Mouse (Mus musculus) embryonic facial prominence, embryonic 11.5 days (tissue): ENCODE measurements around the gene Bag3. TPM values are rescaled to one million over a fixed set of nuclear protein-coding genes. Genes with fewer than 3 reads are reported as not detected.

Experiments used
- ATAC-seq: fragments of 200-750 bp; cut with Nextera tagmentation; replicated peaks from 2 replicates; pipeline ENCODE4 v1.8.0; 2017; ENCODE audit warnings: low read depth; ENCODE audit not compliant: insufficient number of reproducible peaks, low FRiP score, low TSS enrichment
- DNase-seq: peaks from one replicate; pipeline ENCODE4 v3.0.0-alpha.2; 2015; ENCODE audit warnings: low spot score
- H3K27ac ChIP-seq: fragments of 300-500 bp; sonication (generic); replicated peaks from 2 replicates; pipeline ENCODE4 v1.5.1; 2014; ENCODE audit warnings: mild to moderate bottlenecking, low read depth, low read length, control low read depth
- H3K27me3 ChIP-seq: fragments of 300-500 bp; sonication (generic); 2 replicates; pipeline ENCODE4 v1.6.1; 2014; ENCODE audit warnings: mild to moderate bottlenecking, low read length, moderate library complexity, mixed read lengths; ENCODE audit not compliant: control insufficient read depth, insufficient read depth
- H3K36me3 ChIP-seq: fragments of 300-500 bp; sonication (generic); replicated peaks from 2 replicates; pipeline ENCODE4 v1.6.1; 2014; ENCODE audit warnings: low read depth, mild to moderate bottlenecking, low read length, moderate library complexity, mixed read lengths; ENCODE audit not compliant: control insufficient read depth, insufficient read depth
- H3K4me1 ChIP-seq: fragments of 300-500 bp; sonication (generic); 2 replicates; pipeline ENCODE4 v1.6.1; 2014; ENCODE audit warnings: low read length, mixed read lengths; ENCODE audit not compliant: control insufficient read depth, insufficient read depth
- H3K4me2 ChIP-seq: fragments of 300-500 bp; sonication (generic); 2 replicates; pipeline ENCODE4 v1.6.1; 2014; ENCODE audit warnings: low read depth, mild to moderate bottlenecking, control low read depth, low read length, moderate library complexity
- H3K4me3 ChIP-seq: fragments of 300-500 bp; sonication (generic); 2 replicates; pipeline ENCODE4 v1.5.1; 2014; ENCODE audit warnings: low read depth, low read length, control low read depth
- H3K9ac ChIP-seq: fragments of 300-500 bp; sonication (generic); replicated peaks from 2 replicates; pipeline ENCODE4 v1.6.1; 2014; ENCODE audit warnings: mild to moderate bottlenecking, control low read depth, low read length
- H3K9me3 ChIP-seq: fragments of 300-500 bp; sonication (generic); replicated peaks from 2 replicates; pipeline ENCODE4 v1.6.1; 2016; ENCODE audit warnings: mild to moderate bottlenecking, low read length, inconsistent platforms, mixed read lengths; ENCODE audit not compliant: control insufficient read depth
- WGBS: fragments of 180-500 bp; shearing (Covaris S2); extraction: QIAGEN DNeasy Blood & Tissue Kit; methylation state at CpG from one replicate; pipeline ENCODE4 v1.1.7; 2014; 5-methylcytosine and 5-hydroxymethylcytosine counted together
- polyA plus RNA-seq: library from polyadenylated mRNA; unstranded; fragments of >200 nt; fragmentation: Nextera tagmentation; extraction: Ambion mirVana; gene quantifications from 2 replicates; pipeline ENCODE4 v1.2.1, GENCODE M21; 2014

The Bag3 gene
- polyA plus RNA-seq, 1 experiment from 2014 or later = 6.7 TPM

- Histone ChIP-seq H3K4me3 (no peak overlapping the region), H3K4me2 (no peak overlapping the region), H3K27ac (no peak overlapping the region), H3K27me3 (no peaks in the 10 kb centered on the region), H3K9me3 (no peaks in the 10 kb centered on the region), H3K4me1 (no peaks in the 10 kb centered on the region), H3K36me3 (no peaks in the 10 kb centered on the region), H3K9ac (no peak overlapping the region)
- no peak for DNase-seq
- ATAC-seq = no peak
- 87% methylated on average over 5 of the region's 5 CpGs for WGBS
Measured at GRCm38 (mm10) chr7:128575211-128575610, 51.8 kb downstream of the Bag3 start.

DNA sequence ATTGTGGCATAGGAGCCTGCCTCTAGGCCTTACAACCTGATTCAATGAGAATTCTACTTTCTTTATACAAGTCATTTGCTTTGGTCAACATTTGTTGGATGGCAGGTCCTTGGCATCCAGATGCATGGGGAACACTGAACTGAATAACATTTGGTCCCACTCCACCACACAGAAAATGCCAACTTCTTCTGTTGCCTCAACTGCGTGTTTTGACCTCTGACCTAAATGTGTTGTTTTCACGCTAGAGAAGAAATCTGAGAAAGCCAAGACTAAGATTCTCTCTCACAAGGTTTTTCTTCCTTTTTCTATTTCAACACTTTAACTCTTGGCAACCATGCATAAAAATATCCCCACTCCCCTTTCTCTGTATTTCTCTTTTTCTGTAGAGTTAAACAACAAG, 52.4 kb downstream of the Bag3 start:
- ATAC-seq (no peak), DNase-seq (no peak)
- no peak overlapping the region for H3K27ac ChIP-seq
- 45% methylated on average over 2 of the region's 2 CpGs for WGBS
- H3K36me3 ChIP-seq = no peaks in the 10 kb centered on the region
- no peak overlapping the region for H3K4me3 ChIP-seq
- no peaks in the 10 kb centered on the region for H3K4me1 ChIP-seq
- no peak overlapping the region for H3K4me2 ChIP-seq
- H3K27me3 ChIP-seq = no peaks in the 10 kb centered on the region
- H3K9me3 ChIP-seq = no peaks in the 10 kb centered on the region
- H3K9ac ChIP-seq = no peak overlapping the region

GRCm38 (mm10) chr7:128577607-128578006, 54.2 kb downstream of the Bag3 start:
- Histone ChIP-seq H3K4me3 (no peak overlapping the region), H3K27ac (no peak overlapping the region), H3K36me3 (no peaks in the 10 kb centered on the region), H3K9ac (no peak overlapping the region), H3K27me3 (no peaks in the 10 kb centered on the region), H3K9me3 (no peaks in the 10 kb centered on the region), H3K4me2 (no peak overlapping the region), H3K4me1 (no peaks in the 10 kb centered on the region)
- DNase-seq (no peak), ATAC-seq (no peak)
- 59% methylated on average over 1 of the region's 1 CpGs for WGBS

GRCm38 (mm10) chr7:128578199-128578945, 55.0 kb downstream of the Bag3 start:
- H3K27ac ChIP-seq = no peak overlapping the region
- ATAC-seq = no peak
- no peak for DNase-seq
- no peak overlapping the region for H3K4me3 ChIP-seq
- H3K4me1 ChIP-seq = no peaks in the 10 kb centered on the region
- no peak overlapping the region for H3K9ac ChIP-seq
- no peak overlapping the region for H3K4me2 ChIP-seq
- H3K27me3 ChIP-seq = no peaks in the 10 kb centered on the region
- no peaks in the 10 kb centered on the region for H3K9me3 ChIP-seq
- no peaks in the 10 kb centered on the region for H3K36me3 ChIP-seq
- 66% methylated on average over 10 of the region's 10 CpGs for WGBS

DNA sequence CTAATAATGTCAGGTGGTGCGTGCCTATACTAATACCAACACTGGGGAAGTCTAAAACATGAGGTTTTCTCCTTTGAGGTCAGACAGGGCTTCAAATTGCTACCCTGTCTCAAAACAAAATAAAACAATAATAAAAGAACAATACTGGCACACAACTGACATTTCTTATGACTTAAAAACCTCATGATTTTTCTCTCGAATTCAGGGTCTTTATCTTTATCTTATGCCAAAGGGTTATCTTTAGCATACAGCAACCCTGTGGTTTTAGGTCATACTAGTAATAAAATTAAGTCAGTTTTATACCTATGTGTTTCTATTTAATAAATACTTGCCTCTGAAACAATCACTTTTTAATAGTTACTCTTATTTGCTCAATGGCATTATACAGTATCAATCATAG, 56.0 kb downstream of the Bag3 start:
- no peak overlapping the region for H3K27ac ChIP-seq
- H3K4me2 ChIP-seq = no peak overlapping the region
- H3K9ac ChIP-seq = no peak overlapping the region
- DNase-seq (no peak), ATAC-seq (no peak)
- no peaks in the 10 kb centered on the region for H3K9me3 ChIP-seq
- no peaks in the 10 kb centered on the region for H3K36me3 ChIP-seq
- H3K27me3 ChIP-seq = no peaks in the 10 kb centered on the region
- WGBS = 80% methylated on average over 2 of the region's 2 CpGs
- H3K4me1 ChIP-seq = no peaks in the 10 kb centered on the region
- H3K4me3 ChIP-seq = no peak overlapping the region

DNA sequence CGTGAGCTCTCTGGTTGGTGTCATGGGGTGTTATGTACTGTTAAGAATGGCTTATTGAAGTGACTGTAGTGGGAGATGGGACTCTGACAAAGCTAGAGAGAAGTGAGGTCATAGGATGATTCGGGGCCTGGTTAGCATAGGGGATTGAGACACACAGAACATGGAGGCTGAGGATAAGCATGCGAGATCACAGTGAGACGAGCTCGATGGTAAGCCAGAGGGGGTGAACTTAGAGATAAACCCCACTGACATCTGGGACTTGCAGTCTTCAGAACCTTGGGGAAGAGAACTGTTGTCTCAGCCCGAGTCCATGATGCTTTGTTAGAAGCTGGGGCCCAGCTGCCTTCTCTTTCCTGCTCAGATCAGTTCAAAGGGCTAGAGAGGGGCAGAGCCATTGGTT, 56.9 kb downstream of the Bag3 start:
- Histone ChIP-seq H3K9ac (no peak overlapping the region), H3K36me3 (no peaks in the 10 kb centered on the region), H3K9me3 (no peaks in the 10 kb centered on the region), H3K4me3 (no peak overlapping the region), H3K4me2 (no peak overlapping the region), H3K4me1 (no peaks in the 10 kb centered on the region), H3K27me3 (no peaks in the 10 kb centered on the region), H3K27ac (no peak overlapping the region)
- ATAC-seq (no peak), DNase-seq (no peak)
- 85% methylated on average over 6 of the region's 6 CpGs for WGBS

DNA sequence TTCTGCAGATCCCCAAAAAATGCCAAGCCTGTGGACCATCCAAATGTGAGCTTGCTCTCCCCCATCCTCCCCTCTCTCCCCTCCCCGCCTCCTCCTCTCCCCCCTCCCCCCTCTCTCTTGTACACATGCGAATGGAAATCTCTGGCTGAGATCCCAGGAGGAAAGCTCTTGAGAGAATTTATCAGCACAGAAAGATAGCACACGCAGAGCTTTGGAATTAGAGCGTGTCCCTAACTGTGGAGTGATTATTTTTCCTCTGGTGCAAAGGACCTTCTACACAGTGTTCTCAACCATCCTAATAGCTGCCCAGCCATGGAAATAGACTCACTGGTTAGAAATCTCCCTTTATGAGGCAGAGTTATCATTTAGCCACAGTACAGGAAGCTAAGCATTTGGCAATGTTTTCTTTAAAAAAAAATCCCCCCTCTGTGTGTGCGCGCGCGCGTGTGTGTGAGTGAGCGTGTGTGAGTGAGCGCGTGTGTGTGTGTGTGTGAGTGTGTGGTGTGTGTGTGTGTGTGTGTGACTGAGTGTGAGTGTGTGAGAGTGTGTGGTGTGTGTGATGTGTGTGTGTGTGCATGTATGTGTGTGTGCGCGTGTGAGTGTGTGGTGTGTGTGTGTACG, 58.6 kb downstream of the Bag3 start:
- no peak overlapping the region for H3K4me2 ChIP-seq
- ATAC-seq = no peak
- no peaks in the 10 kb centered on the region for H3K27me3 ChIP-seq
- H3K4me1 ChIP-seq = no peaks in the 10 kb centered on the region
- H3K4me3 ChIP-seq = no peak overlapping the region
- no peaks in the 10 kb centered on the region for H3K36me3 ChIP-seq
- WGBS = 81% methylated on average over 15 of the region's 15 CpGs
- H3K9ac ChIP-seq = no peak overlapping the region
- no peak for DNase-seq
- H3K9me3 ChIP-seq = no peaks in the 10 kb centered on the region
- H3K27ac ChIP-seq = no peak overlapping the region

DNA sequence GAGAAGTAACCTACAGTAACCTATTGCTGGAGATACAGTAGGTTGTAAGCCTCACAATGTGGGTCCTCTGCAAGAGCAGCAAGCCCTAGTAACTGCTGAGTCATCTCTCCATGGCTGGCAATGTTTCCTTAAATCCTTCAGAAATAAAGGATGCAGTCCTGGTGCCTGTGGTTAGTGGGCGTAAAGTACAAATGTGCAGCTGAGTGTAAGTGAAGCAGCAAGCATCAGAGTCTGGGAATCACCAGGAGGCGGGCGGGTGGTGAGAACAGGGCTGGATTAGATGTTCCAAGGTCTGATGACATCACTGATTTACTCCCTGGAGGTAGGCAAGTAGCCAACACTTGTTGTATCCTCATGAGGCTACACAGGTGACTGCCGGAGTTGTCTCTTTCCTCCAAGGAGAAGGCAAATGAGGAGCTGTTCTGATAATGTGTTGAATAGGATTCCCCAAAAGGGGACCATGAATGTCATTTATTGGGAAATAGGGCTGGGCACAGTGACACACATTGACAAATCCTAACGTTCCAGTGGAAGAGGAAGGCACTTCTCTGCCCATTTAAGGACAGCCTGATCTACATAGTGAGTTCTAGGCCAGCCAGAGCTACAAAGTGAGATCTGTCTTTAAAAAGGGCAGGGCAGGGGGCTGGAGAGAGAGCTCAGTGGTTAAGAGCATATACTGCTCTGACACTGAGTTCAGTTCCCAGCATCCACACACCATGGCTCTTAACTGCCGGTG, 60.0 kb downstream of the Bag3 start:
- DNase-seq (no peak), ATAC-seq (no peak)
- Histone ChIP-seq H3K27me3 (no peaks in the 10 kb centered on the region), H3K4me1 (no peaks in the 10 kb centered on the region), H3K36me3 (no peaks in the 10 kb centered on the region), H3K27ac (no peak overlapping the region), H3K4me3 (no peak overlapping the region), H3K9me3 (no peaks in the 10 kb centered on the region), H3K4me2 (no peak overlapping the region), H3K9ac (no peak overlapping the region)
- WGBS = 84% methylated on average over 6 of the region's 6 CpGs
